Mouse (Mus musculus) embryonic facial prominence, embryonic 13.5 days (tissue): ENCODE results near the gene Pnrc1. TPM values are rescaled to one million over a fixed set of nuclear protein-coding genes. Genes with fewer than 3 reads are reported as not detected.

Source experiments
- ATAC-seq: fragments of 200-750 bp; cut with Nextera tagmentation; 2 replicates; pipeline ENCODE4 v1.8.0; 2017; ENCODE audit warnings: low read depth; ENCODE audit not compliant: insufficient number of reproducible peaks, insufficient read depth, low FRiP score, low TSS enrichment
- H3K27ac ChIP-seq: fragments of 300-500 bp; sonication (generic); 2 replicates; pipeline ENCODE4 v1.5.1; 2015; ENCODE audit warnings: moderate library complexity, mild to moderate bottlenecking, inconsistent platforms
- H3K27me3 ChIP-seq: fragments of 300-500 bp; sonication (generic); 2 replicates; pipeline ENCODE4 v1.6.1; 2015; ENCODE audit warnings: mild to moderate bottlenecking, inconsistent platforms
- H3K36me3 ChIP-seq: fragments of 300-500 bp; sonication (generic); 2 replicates; pipeline ENCODE4 v1.6.1; 2015; ENCODE audit warnings: mild to moderate bottlenecking, inconsistent platforms
- H3K4me1 ChIP-seq: fragments of 300-500 bp; sonication (generic); 2 replicates; pipeline ENCODE4 v1.6.1; 2015; ENCODE audit warnings: inconsistent platforms
- H3K4me2 ChIP-seq: fragments of 300-500 bp; sonication (generic); 2 replicates; pipeline ENCODE4 v1.6.1; 2015; ENCODE audit warnings: moderate library complexity, mild to moderate bottlenecking, inconsistent platforms
- H3K4me3 ChIP-seq: fragments of 300-500 bp; sonication (generic); 2 replicates; pipeline ENCODE4 v1.5.1; 2015; ENCODE audit warnings: mild to moderate bottlenecking, inconsistent platforms
- H3K9ac ChIP-seq: fragments of 300-500 bp; sonication (generic); 2 replicates; pipeline ENCODE4 v1.6.1; 2015; ENCODE audit warnings: mild to moderate bottlenecking, inconsistent platforms
- H3K9me3 ChIP-seq: fragments of 300-500 bp; sonication (generic); 2 replicates; pipeline ENCODE4 v1.6.1; 2016; ENCODE audit warnings: inconsistent platforms
- WGBS: fragments of 180-500 bp; shearing (Covaris S2); methylation state at CpG from one replicate; pipeline ENCODE4 v1.1.7; 2015; ENCODE audit warnings: mixed read lengths; 5-methylcytosine and 5-hydroxymethylcytosine counted together
- polyA plus RNA-seq: library from polyadenylated mRNA; unstranded; fragments of >200 nt; fragmentation: Nextera tagmentation; extraction: Ambion mirVana; gene quantifications from 2 replicates; pipeline ENCODE4 v1.2.1, GENCODE M21; 2015

Gene Pnrc1
- polyA plus RNA-seq, 1 experiment from 2014 or later, result 103 TPM

DNA sequence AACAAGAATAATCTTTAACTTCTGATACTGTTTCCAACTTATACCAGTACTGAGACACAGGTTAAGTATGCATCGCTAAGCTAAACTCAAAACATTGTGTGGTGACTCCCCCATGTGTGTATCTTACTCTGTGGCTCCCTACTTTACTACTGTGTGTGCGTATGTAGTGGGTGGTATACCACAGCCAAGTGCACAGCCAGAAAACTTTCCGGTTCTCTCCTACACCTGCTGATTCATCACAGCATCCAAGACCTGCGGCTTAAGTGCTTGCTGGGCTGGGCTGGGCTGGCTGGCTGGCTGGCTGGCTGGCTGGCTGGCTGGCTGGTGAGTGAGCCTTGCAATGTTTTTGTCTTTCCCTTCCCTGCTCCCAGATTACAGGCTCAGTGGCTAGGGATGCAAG is 46.0 kb downstream of the Pnrc1 start:
- 90% methylated on average over 4 of the region's 4 CpGs for WGBS
- no peak overlapping the region for H3K4me3 ChIP-seq
- H3K27me3 ChIP-seq, result no peaks in the 10 kb centered on the region
- no peak overlapping the region for H3K4me2 ChIP-seq
- H3K27ac ChIP-seq, result no peak overlapping the region
- no peaks in the 10 kb centered on the region for H3K9me3 ChIP-seq
- H3K4me1 ChIP-seq, result peaks cover 26% of the 10 kb centered on the region
- no peak overlapping the region for H3K9ac ChIP-seq
- no peak for ATAC-seq
- H3K36me3 ChIP-seq, result peaks cover 40% of the 10 kb centered on the region

DNA sequence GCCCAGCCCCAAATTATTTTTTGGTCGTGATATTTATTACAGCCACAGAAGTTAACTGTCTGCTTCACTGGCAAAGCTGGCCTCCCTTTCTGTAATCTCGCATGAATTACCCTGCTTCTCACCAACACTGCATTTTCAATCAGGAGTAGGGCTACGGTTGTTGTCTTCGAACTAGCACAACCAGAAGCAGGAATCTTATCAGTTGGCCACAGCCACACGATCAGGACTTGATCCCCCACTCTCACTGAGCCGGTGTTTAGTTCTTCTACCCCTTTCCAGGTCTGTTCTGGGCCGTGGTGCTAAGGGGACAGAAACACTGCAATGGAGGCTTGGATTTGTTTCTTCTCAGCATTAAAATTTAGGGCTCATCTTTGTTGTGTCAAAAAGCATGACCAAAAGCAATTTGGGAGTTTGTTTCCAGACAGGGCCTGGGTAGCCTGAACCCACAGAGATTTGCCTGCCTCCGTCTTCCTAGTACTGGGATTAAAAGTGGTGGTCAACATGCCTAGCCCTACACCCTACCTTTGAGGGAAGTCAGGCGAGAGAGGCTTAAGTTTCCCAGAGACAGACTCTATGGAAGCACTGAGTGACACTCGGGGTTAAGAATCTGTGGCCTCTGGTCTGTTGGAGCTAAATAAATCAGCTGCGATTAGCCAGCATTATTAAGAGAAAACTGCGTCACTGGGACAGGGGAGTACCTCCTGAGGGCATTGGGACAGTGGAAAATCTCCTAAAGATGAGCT is 46.8 kb downstream of the Pnrc1 start:
- Histone ChIP-seq H3K36me3 (peaks cover 40% of the 10 kb centered on the region), H3K27me3 (no peaks in the 10 kb centered on the region), H3K4me2 (no peak overlapping the region), H3K27ac (peak overlapping the region; percentile 33; the same call in 1 of the 2 replicates), H3K9me3 (0 out of 2 replicates have a peak, but pooled peaks cover 3% of the 10 kb centered on the region), H3K4me1 (peaks cover 26% of the 10 kb centered on the region), H3K9ac (no peak overlapping the region), H3K4me3 (no peak overlapping the region)
- ATAC-seq, result no peak
- 82% methylated on average over 12 of the region's 12 CpGs for WGBS

DNA sequence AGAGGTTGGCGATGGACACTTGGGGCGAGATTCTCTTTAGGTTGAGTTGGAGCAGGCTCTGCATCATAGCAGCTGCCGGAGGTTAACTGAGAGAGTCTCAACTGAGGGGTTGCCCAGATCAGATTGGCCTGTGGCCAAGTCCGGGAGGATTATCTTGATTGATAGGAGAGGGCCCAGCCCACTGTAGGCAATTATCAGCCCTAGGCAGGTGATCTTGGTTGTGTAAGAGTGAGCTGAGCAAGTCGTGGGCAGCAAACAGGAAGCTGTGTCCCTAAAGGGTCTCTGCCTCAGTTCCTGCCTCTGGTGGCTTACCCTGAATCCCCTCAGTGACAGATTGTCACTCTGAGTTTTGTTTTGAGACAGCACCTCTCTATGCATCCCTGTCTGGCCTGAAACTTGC is 47.4 kb downstream of the Pnrc1 start:
- Histone ChIP-seq H3K4me2 (no peak overlapping the region), H3K9ac (no peak overlapping the region), H3K27me3 (no peaks in the 10 kb centered on the region), H3K9me3 (0 out of 2 replicates have a peak, but pooled peaks cover 3% of the 10 kb centered on the region), H3K4me3 (no peak overlapping the region), H3K4me1 (peaks cover 26% of the 10 kb centered on the region), H3K27ac (peak overlapping the region; percentile 33; the same call in 1 of the 2 replicates), H3K36me3 (peaks cover 40% of the 10 kb centered on the region)
- 57% methylated on average over 5 of the region's 5 CpGs for WGBS
- ATAC-seq, result no peak

DNA sequence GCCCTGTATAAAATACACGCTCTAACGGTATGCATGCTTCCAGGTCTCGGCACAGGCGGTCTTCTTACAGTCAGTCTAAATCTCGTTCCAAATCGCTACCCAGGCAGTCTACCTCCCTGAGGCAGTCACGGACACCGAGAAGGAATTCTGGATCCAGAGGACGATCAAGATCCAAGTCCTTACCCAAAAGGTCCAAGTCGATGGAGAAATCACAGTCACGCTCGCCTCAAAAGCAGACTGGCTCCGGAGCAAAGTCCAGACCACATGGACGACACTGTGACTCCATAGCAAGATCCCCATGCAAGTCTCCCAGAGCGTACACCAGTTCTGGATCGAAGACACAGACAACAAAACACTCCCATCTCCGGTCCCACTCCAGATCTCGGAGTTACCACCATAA is 59.1 kb downstream of the Pnrc1 start:
- Histone ChIP-seq H3K4me2 (no peak overlapping the region), H3K27ac (no peak overlapping the region), H3K36me3 (0 out of 2 replicates have a peak, but pooled peaks cover 13% of the 10 kb centered on the region), H3K27me3 (no peaks in the 10 kb centered on the region), H3K4me1 (no peaks in the 10 kb centered on the region), H3K9ac (no peak overlapping the region), H3K4me3 (no peak overlapping the region), H3K9me3 (no peaks in the 10 kb centered on the region)
- ATAC-seq, result no peak
- WGBS, result 89% methylated on average over 18 of the region's 18 CpGs

DNA sequence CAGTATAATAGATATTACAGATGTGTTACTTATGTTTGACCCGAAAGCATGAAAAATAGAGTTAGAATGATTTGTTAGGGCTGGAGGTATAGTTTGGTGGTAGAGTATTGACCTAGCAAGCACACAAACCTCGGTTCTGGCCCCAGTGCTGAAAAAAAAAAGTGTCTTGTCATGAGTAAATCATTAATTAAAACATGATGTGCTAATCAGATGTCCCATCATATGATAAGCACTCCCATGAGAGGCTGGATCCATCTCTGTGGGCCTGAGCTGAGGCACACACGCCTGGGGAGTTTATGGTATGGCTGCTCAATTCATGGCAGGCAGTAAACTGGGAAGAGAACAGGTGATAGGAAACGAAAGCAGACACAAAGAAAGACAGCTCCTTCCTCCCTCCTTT is 60.3 kb downstream of the Pnrc1 start:
- Histone ChIP-seq H3K27ac (no peak overlapping the region), H3K4me1 (peaks cover 1% of the 10 kb centered on the region; the same call in 1 of the 2 replicates), H3K36me3 (0 out of 2 replicates have a peak, but pooled peaks cover 13% of the 10 kb centered on the region), H3K27me3 (no peaks in the 10 kb centered on the region), H3K4me2 (no peak overlapping the region), H3K9me3 (no peaks in the 10 kb centered on the region), H3K9ac (no peak overlapping the region), H3K4me3 (no peak overlapping the region)
- no peak for ATAC-seq
- WGBS, result 80% methylated on average over 4 of the region's 4 CpGs

DNA sequence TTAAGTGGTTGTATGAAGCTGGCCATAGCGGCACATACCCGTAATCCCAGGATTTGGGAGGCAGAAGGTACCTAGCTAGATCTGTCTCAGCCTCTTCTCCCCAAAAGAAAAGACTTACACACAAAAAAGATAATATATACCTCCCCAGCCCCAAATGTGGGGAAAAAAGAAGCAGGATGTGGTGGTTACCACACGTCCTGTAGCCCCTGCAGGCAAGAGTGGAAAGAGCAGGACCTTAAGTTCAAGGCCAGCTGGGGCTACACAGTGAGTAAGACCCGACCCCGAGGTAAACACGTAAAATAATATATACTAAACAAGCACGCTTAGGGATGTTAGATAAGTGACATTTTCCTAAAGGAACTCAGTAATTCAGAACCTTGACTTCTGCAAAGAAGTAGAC is 62.8 kb downstream of the Pnrc1 start:
- ATAC-seq, result no peak
- no peak overlapping the region for H3K4me2 ChIP-seq
- no peak overlapping the region for H3K4me3 ChIP-seq
- no peak overlapping the region for H3K9ac ChIP-seq
- no peaks in the 10 kb centered on the region for H3K9me3 ChIP-seq
- H3K4me1 ChIP-seq, result peaks cover 12% of the 10 kb centered on the region; the same call in 1 of the 2 replicates
- WGBS, result 82% methylated on average over 7 of the region's 7 CpGs
- no peaks in the 10 kb centered on the region for H3K27me3 ChIP-seq
- no peak overlapping the region for H3K27ac ChIP-seq
- H3K36me3 ChIP-seq, result 0 out of 2 replicates have a peak, but pooled peaks cover 13% of the 10 kb centered on the region

DNA sequence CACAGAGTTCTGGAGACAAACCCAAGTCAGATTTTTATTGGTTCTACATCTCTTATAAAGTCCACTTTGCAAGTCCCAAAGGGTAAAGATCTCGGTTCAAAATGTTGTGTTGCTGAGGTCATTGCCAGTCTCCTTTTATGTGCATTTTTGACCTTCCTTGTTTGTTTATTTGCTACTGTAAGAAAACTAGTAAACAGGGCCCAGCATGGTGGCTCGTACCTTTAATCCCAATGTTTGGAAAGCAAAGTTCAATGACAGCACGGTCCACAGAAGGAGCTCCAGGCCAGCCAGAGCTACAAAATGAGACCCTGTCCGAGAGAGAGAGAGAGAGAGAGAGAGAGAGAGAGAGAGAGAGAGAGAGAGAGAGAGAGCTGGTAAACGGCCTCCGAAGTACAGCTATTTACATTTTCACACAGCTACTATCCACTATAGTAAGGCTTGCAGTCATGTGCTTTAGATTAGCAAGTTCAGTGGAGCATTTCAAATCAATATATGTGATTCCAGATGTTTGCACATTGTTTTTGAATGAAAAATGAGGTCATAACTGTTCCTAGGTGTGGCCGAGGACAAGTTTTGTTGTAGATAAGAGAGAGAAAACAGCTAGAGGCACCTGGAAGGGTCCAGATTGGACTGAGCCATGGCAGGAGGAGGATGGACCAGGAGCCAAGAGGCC is 65.8 kb downstream of the Pnrc1 start:
- no peaks in the 10 kb centered on the region for H3K27me3 ChIP-seq
- H3K4me2 ChIP-seq, result 0 out of 2 replicates have a peak overlapping the region, but pooled peaks have one; percentile 1
- 34% methylated on average over 7 of the region's 7 CpGs for WGBS
- no peaks in the 10 kb centered on the region for H3K9me3 ChIP-seq
- H3K9ac ChIP-seq, result no peak overlapping the region
- no peak overlapping the region for H3K4me3 ChIP-seq
- peak overlapping the region; percentile 13; the same call in 1 of the 2 replicates for H3K27ac ChIP-seq
- peaks cover 17% of the 10 kb centered on the region for H3K4me1 ChIP-seq
- 0 out of 2 replicates have a peak, but pooled peaks cover 4% of the 10 kb centered on the region for H3K36me3 ChIP-seq
- peak; percentile 26; the same call in 1 of the 2 replicates for ATAC-seq

DNA sequence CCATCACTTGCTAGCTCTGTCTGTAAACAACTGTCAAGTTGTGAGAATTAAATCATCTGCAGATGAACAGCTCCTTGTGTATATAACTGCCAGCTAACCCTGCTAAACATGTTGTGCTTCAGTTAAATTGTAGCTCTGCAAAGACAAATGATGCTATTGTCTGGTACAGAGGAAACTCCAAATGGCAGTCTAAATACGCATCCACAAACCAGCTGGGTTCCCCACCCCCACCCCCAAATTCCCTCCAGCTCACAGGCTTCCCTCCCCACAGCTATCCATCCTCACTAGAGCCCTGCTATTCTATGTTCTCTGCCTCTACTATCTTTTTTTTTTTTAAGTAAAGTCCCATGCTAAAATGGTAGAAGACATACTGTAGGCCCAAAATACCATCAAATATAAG is 68.1 kb downstream of the Pnrc1 start:
- H3K9ac ChIP-seq, result no peak overlapping the region
- no peaks in the 10 kb centered on the region for H3K9me3 ChIP-seq
- no peak for ATAC-seq
- no peaks in the 10 kb centered on the region for H3K36me3 ChIP-seq
- no peak overlapping the region for H3K4me3 ChIP-seq
- H3K4me2 ChIP-seq, result no peak overlapping the region
- H3K4me1 ChIP-seq, result peaks cover 17% of the 10 kb centered on the region
- 23% methylated on average over 1 of the region's 1 CpGs for WGBS
- H3K27me3 ChIP-seq, result no peaks in the 10 kb centered on the region
- H3K27ac ChIP-seq, result no peak overlapping the region

DNA sequence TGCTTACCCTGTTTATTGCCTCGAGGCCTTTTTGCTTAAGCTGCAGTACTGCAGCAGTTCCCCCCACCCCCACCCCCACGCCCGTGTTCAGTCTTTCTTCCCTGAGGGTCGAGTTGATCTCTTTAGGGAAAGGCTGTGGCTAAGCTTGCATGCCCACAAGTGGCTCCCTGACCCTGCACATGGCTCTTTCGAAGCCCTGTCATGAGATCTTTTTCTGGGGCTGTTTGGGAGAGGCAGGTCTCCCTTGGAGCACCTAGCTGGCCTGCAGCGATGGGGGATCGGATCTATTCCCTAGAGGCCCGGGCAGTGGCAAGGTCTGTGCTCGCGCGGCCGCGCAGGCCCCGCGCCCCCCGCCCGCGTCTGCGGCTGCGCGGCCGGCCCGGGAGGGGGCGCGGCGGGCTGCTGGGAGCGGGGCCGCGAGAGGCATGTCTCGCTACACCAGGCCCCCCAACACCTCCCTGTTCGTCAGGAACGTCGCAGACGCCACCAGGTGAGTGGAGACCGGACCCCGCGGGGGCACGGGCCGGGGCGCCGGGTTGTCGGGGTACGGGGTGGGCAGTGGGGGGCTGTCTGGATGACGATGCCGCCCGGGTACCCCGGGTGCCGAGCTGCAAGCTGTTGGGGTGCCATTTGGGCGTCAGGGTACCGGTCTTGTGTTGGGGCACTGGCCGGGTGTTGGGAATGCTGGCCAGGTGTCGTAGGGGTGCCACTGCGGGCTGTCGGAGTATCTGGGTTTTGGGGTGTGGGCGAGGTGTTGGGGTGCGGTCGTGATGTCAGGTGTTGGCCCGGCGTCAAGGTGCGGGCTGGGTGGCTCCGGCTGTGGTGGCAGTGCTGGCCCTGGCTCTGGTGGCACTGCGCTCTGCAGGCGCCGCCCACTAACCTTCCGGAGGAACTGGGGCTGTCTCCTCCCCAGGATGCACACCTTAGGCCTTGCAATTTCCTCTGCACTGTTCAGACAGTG is 80.8 kb downstream of the Pnrc1 start, which contains the start of gene Srsf12:
TSS of gene Srsf12 (plus strand) at position 111 of the 961 bp plus-strand sequence.
- Histone ChIP-seq H3K9me3 (0 out of 2 replicates have a peak, but pooled peaks cover 4% of the 10 kb centered on the region), H3K4me2 (peak within 1 kb of the TSS; percentile 94), H3K4me1 (peaks cover 14% of the 10 kb centered on the region), H3K36me3 (no peaks in the 10 kb centered on the region), H3K4me3 (peak within 1 kb of the TSS; percentile 72), H3K27me3 (no peaks in the 10 kb centered on the region), H3K27ac (peak within 1 kb of the TSS; percentile 75), H3K9ac (peak within 1 kb of the TSS; percentile 89)
- WGBS, result under 1% methylated on average over 61 of the region's 65 CpGs
- ATAC-seq, result peak; percentile 75

DNA sequence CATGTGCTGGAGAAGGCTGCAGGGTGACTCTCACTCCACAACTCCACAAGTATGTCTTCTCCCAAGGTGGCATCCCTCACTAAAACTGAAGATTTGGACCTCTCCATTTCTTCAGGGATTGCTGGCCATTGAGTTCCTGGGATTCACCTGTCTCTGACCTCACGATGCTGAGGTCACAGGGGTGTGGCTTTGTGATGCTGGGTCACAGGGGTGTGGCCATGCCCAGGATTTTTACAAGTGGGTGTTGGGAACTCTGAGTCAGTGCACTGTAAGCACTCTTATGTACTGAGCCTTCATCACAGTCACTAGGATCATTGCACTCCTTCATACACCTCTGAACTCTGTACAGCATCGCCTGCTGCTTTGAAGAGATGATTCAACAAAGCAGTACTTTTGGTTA is 82.4 kb downstream of the Pnrc1 start:
- no peak overlapping the region for H3K4me2 ChIP-seq
- no peaks in the 10 kb centered on the region for H3K36me3 ChIP-seq
- no peak overlapping the region for H3K27ac ChIP-seq
- 65% methylated on average over 2 of the region's 2 CpGs for WGBS
- 0 out of 2 replicates have a peak, but pooled peaks cover 4% of the 10 kb centered on the region for H3K9me3 ChIP-seq
- no peak overlapping the region for H3K4me3 ChIP-seq
- H3K4me1 ChIP-seq, result peaks cover 14% of the 10 kb centered on the region
- ATAC-seq, result no peak
- H3K27me3 ChIP-seq, result no peaks in the 10 kb centered on the region
- H3K9ac ChIP-seq, result no peak overlapping the region

DNA sequence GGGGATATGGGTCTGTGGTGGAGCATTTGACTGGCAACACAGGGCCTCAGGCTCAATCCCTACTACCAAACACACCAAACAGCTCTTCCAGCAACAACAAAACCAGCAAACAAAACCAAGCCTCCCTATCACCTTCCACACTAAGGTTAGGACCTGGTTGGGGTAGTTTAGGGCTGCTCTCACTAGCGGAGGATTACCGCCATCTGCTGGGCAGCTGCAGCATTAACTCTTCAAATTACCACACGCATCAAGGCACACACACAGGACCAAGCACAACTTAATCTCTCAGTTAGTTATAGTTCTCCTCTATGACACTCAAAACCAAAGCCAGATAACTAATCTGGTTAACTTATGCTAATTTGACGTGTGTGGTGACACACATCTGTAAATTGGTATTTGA is 85.3 kb downstream of the Pnrc1 start:
- no peaks in the 10 kb centered on the region for H3K36me3 ChIP-seq
- WGBS, result 4% methylated on average over 4 of the region's 4 CpGs
- no peak for ATAC-seq
- no peaks in the 10 kb centered on the region for H3K9me3 ChIP-seq
- peaks cover 9% of the 10 kb centered on the region for H3K4me1 ChIP-seq
- no peaks in the 10 kb centered on the region for H3K27me3 ChIP-seq
- no peak overlapping the region for H3K27ac ChIP-seq
- H3K9ac ChIP-seq, result no peak overlapping the region
- no peak overlapping the region for H3K4me3 ChIP-seq
- H3K4me2 ChIP-seq, result no peak overlapping the region
